Mouse (Mus musculus) neutrophil, adult 5-6 weeks (primary cell): ENCODE measurements around the gene Pcgf6. TPM values are rescaled to one million over a fixed set of nuclear protein-coding genes. Genes with fewer than 3 reads are reported as not detected.
"Not testable (repeated sequence)": the region's sequence is repeated elsewhere in the genome, so short reads cannot be mapped to it uniquely, and the experiment has no call there.

Experiments used
- ATAC-seq: fragments of 151-379, 151-347 bp; 2 replicates; pipeline ENCODE4 v1.8.0; 2017; ENCODE audit warnings: mild to moderate bottlenecking, moderate TSS enrichment; ENCODE audit not compliant: insufficient number of reproducible peaks, poor library complexity, low FRiP score, severe bottlenecking; ENCODE audit errors: extremely low read depth
- total RNA-seq: library from RNA; stranded (forward); fragments of 200-1000 nt; gene quantifications from 2 replicates; pipeline ENCODE4 v1.2.3, GENCODE M21; 2017

The Pcgf6 gene
- total RNA-seq, 1 experiment from 2014 or later: 14.4 TPM

DNA sequence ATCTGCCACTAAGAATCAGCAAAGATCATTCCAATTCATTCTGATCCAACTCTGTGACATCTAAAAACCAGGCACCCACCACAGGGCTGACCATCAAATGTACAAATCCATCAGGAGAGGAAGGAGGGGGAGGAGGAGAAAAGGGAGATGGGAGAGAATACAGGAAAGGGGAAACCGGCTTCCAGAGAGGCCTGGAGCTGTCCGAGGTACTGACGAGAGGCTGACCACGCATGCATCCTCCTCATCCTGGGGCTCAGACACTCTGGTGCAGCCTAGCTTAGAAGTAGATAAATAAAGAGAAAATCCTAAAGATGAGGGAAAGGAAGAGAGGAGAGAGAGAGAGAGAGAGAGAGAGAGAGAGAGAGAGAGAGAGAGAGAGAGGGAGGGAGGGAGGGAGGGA, 44.4 kb downstream of the Pcgf6 start:
- no peak for ATAC-seq

DNA sequence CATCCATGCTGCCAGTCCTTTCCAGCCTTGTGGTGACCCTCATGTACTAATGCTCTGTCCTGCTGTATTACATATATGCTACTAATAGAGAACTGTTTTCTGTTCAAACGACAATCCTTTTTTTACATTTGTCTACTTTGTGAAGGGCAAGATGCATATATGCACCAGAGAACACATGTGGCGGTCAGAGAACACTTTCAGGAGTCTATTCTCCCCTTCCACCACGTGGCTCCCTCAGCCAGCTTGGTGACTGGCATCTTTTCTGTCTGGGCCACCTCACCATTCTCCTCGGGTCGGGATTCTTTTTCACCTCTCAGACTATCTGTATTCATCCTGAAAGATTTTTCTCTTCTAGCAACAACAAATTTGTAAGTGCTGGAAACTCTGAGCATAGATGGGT, 44.8 kb downstream of the Pcgf6 start:
- ATAC-seq: no peak

DNA sequence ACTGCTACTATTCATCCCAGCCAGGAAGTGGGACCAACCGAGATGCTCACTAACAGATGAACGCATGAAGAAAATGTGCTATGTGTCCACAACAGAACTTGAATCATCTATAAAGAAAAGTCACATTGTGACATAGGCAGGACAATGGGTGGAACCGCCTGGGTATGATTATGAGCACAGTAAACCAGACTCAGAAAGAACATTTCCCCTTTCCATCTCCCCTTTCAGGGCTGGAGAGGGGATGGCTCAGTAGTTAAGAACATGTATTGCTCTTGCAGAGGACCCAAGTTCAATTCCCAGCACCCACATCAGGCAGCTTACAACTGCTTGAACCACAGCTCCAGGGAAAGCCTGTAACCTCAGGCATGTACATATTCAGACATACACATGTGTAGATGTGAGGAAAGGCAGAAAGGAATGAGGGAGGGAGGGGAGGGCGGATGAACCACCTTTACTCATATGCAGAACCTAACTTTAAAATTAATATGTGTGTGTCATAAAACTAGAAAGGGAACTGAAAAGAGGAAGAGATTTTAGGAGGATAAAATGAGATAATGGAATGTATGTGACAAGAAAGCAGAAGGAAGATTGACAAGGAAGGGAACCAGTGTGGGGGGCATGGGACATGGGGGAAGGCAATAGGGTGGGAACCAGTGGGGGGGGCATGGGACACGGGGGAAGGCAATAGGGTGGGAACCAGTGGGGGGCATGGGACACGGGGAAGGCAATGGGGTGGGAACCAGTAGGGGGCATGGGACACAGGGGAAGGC, 46.8 kb downstream of the Pcgf6 start:
- no peak for ATAC-seq

DNA sequence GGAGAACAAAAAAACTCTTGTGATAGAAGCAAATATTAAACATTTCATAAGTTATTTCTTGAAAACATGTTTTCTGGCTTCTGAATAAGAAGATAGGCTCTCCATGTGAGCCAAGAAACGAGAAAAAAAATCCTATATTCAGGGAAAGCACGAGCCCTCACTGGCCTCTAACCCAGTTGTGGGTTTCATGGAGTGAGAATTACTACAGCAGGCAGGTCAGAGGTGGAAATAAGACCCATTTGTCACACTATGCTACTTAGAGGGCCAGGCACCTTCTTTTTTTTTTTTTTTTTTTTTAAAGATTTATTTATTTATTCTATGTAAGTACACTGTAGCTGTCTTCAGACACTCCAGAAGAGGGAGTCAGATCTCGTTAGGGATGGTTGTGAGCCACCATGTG, 50.3 kb downstream of the Pcgf6 start:
- ATAC-seq: not testable (repeated sequence)

DNA sequence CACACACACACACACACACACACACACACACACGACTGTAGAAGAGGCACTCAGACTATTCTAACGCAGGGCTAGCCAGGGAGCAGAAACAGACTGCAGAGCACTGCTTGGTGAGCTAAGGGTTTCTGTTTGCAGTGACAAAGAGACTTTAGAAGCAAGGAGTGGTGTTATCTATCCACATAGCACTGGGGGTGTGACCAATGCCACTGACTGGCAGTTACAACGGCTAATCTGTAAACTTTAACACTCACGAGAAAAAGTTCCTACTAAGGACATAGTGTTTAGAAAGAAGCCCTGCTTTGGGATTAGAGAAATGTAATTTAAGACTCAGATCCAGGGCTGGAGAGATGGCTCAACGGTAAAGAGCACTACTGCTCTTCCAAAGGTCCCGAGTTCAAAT, 51.0 kb downstream of the Pcgf6 start:
- ATAC-seq: no peak

DNA sequence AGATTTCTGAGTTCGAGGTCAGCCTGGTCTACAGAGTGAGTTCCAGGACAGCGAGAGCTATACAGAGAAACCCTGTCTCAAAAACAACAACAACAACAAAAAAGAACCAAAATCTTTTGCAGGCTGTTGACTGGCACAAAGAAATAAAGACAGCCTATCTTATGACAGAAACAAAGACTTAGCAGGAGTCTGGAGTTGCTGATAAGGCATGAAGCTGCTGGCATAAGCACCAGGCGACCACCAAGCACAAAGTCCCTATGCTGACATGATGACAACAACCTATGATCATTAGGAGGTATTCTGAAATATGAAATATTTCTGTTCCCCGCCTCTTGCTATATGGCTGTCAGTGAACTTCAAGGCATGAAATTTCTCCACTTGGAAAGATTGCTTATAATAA, 51.8 kb downstream of the Pcgf6 start:
- ATAC-seq: no peak

DNA sequence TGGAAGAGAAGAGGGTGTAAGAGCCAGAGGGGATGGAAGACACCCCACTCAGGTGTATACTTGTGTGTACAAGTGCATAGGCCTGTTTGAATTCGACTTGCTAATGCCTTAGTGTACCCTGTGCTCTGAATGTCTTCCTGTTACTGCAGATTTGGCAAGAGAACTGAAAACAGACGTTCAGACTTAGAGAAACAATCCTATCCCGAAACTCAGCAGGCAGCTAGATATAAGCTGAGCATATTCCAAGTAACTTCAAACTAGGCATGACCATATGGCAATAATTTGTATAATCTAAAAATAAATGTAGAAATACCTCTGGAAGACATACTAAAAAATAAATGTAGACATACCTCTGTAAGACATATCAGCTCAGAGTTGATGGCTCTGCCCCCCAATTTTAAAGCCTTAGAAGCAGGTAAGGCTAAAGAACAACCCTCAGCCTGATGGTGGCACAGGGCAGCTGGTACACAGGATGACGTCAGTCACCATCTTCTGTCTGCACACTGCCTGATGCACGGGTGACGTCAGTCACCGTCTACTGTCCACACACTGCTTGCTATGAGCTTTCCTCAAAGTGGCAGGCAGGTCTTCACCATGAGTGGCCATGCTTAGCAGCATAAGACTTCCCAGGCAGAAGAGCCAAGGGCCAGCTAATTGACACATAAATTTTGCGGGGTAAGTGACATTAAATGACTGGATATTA, 52.4 kb downstream of the Pcgf6 start:
- ATAC-seq: no peak

DNA sequence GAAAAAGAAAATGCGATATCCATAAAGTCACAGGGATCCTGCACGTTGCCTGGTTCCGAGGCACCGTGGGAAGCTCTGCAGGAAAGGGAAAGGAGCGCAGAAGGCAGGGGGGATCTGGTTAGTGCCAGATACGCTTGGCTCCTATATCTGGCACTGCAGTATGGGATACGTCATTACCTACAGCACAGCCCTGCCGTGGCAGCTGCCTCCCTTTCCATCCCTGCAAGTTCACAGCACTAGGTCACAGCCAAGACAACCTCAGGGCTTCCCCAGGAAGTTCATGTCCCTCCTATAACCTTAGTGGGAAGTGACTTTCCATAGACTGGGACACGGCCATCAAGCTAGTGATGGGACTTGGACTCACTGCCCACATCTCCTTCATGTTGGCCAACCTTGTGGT, 54.6 kb downstream of the Pcgf6 start:
- no peak for ATAC-seq

DNA sequence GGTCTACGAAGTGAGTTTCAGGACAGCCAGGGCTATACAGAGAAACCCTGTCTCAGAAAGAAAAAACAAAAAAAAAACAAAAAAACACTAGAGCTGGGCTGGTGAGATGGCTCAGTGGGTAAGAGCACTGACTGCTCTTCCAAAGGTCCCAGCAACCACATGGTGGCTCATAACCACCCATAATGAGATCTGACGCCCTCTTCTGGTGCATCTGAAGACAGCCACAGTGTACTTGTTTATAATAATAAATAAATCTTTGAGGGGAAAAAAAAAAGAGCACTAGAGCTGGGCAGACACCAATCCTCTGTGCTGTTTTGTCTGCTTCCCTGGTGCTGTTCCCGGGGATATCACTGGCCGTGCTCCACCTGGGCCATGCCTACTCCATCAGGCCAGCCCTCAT, 58.4 kb downstream of the Pcgf6 start:
- ATAC-seq: not testable (repeated sequence)

DNA sequence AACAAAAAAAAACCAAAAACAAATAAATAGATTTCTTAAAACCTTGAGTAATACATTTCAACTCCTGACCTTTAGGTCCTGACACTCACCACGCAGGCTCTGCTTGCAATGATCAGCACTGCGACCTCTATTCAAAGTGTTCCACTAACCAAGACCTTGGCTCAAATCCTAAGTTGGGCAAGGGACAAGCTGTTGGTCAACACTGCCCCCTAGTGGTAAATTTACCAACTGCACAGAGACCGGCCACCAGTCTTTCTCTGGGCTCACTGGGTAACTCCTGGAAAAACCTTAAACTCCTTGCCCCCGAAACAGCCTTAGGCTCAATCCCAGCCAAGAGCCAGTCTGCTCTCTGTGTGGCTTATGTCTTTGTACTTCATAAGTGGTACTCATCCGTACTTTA, 59.6 kb downstream of the Pcgf6 start:
- ATAC-seq: peak; percentile 88

DNA sequence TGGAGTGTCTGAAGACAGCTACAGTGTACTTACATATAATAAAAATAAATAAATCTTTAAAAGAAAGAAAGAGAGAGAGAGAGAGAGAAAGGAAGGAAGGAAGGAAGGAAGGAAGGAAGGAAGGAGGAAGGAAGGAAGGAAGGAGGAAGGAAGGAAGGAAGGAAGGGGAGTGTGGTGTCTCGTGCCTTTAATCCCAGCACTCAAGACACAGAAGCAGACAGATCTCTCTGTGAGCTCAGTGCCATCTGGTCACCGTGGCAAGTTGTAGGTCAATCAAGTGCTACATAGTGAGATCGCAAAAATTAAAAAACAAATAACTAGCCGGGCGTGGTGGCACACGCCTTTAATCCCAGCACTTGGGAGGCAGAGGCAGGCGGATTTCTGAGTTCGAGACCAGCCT, 60.1 kb downstream of the Pcgf6 start:
- not testable (repeated sequence) for ATAC-seq

DNA sequence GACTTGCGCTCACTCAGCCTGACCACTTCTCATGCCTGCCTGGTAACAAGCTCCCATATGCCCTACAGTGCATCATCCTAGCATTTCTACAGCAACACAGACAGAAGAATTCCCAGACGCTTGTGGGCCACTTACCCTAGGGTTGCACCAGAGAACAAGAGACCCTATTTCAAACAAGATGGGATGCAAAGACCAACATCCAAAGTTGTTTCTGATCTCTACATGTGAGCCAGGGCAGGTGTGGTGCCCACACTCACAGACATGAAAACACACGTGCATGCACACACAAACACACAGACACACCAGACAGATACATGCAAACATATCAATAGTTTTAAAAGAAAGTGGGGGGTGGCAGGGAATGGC, 60.6 kb downstream of the Pcgf6 start:
- ATAC-seq: no peak

DNA sequence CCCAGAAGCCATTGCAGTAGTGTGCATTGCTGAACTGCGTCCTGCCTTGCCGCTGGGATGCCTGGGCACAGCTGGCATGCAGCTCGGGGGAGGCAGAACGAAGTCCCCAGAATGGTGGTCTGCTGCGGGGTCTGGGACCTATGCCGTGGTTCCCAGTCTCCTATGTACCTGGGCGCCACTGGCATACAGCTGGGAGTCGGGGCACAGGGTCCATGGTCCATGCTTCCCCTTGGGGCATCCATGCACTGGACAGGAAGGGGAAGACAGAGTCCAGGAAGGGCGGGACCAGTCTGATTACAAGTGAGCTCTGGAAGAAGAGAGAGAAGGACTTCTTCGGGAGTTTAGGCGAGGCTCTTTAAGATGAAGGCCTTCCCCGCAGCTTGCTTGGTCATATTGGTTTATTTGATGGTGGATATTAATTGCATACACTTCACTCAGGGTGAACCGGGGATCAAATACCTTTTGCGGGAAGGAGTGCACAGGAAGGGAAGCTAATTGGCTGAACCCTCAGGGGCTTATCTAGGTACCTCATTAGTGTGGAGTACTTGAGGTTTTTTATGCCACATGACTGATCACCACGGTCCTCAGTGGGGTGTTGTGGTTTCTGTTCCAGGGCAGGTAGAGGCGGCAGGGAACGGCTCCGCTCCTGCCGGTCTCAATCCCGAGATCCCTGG, 61.1 kb downstream of the Pcgf6 start:
- no peak for ATAC-seq

DNA sequence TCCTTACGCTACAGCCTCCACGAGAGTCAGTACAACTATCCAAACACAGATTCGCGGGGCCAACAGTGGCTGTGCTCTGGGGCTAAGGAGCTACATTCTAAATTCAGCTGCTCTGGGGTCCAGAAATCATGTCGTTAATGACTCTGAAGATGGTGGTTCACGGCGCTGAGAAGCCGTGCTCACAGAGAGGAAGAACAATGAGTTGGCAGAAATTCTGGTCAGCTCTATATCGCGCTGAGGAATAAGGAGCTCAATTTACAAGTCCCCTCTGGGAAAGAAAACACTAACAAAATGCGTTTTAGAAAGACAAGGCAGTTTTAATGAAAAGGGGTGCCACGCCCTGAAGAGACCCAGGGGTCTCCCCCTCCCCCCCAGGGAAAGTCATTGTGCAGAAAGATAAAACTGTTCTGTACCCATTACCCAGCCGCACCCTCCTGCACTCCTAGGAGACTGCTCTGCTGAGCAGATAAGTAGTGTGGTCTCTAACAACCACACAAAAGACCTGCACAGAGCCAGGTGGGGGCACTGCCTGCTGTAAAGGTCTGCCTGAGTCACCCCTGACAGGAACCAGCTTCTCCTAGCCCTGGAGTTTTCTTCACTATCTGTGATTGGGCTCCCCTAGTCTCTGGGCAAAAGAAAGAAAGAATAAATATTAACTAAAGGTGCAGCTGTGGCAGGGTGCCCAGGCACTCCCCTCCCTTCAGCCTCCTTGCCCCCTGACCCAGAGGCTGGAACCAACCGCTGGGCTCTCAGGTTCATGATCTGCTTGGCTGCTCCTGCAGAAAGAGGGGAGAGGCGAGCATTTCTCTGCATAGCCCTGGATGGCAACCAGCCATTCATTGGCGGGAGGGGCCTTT, 62.2 kb downstream of the Pcgf6 start:
- no peak for ATAC-seq

DNA sequence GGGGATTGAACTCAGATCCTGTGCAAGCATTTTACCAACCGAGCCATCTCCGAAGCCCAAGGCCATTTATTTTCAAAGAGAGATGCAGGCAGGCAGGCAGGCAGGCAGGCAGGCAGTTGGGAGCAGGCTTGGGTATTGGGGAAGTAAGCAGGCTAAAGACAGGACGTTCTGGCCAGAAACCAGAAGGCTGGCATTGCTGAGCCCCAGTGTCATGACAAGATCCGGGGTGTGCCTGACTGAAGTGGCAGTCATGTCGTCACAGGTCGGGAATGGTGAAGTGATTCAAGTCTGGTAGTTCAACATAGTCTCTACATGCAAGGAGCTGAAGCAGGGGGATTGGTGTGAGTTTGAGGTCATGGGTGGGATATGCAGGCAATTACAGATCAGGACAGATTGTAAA, 63.1 kb downstream of the Pcgf6 start:
- ATAC-seq: no peak

DNA sequence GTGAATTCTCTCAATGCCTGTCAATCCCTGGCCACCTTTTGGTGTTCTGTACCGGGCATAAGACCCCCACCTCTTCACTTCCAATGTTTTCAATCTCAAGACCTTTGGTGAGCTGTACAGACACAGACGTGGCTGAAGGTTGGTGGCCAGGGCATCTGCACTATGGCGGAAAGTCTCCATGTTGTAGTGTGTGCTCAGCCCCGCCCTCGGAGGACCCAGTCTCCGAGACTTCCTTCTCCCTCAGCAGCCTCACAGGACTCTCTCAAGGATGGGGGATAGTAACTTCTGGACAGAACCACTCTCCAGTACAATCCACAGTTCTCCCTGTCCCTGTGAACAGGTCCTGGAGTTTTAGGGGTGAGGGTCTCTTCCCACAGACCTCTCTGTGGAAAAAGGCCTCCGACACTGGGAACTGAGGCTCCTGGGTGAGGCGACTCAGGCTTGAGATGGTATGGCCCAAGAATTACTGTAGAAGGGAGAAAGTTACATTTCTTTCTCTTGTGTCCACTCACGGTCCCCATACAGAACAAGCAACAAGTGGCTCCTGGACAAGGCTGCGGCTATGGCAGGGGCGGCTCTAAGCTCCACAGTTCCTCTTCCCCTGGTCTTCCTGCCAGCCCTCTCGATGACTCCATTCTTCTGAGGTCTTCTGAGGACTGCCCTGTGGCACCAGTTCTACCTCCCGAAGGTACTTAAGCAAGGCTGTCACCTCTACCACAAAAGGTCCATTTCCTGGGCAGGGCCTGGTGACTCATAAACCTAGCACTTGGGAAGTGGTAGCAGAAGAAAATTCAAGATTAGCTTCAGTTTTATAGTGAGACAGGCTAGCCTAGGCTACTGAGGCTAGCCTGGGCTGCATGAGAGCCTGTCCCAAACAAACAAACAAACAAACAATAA, 65.7 kb downstream of the Pcgf6 start:
- peak; percentile 80 for ATAC-seq

DNA sequence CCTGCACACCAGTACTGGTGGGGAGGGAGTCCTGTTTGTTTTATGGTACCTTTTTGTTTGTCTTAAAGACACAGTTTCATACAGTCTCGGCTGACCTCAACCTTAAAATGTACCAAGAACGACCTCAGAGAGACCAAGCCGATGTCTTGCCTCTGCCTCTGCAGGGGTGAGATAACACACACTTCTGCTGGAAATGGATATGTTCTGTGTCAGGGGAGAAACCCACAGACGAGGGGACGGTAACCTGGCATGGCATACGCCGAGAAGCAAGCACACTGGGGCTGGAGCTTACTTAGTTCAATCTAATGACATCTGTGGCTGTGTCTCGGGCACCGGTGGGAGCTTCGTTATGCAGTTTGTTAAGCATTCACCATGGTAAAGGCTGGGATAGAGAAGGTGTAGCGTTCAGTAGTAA, 66.7 kb downstream of the Pcgf6 start:
- no peak for ATAC-seq
